Mouse (Mus musculus) liver, embryonic 14.5 days (tissue): ENCODE results near the gene Rnf7.

Experiments used
- CTCF ChIP-seq: IDR thresholded peaks from 2 replicates; pipeline ENCODE4 v1.5.1; 2016; ENCODE audit warnings: antibody characterized with exemption, low read depth, control low read depth
- EP300 ChIP-seq: IDR thresholded peaks from 2 replicates; pipeline ENCODE4 v1.6.1; 2016; ENCODE audit warnings: antibody characterized with exemption, low read depth

DNA sequence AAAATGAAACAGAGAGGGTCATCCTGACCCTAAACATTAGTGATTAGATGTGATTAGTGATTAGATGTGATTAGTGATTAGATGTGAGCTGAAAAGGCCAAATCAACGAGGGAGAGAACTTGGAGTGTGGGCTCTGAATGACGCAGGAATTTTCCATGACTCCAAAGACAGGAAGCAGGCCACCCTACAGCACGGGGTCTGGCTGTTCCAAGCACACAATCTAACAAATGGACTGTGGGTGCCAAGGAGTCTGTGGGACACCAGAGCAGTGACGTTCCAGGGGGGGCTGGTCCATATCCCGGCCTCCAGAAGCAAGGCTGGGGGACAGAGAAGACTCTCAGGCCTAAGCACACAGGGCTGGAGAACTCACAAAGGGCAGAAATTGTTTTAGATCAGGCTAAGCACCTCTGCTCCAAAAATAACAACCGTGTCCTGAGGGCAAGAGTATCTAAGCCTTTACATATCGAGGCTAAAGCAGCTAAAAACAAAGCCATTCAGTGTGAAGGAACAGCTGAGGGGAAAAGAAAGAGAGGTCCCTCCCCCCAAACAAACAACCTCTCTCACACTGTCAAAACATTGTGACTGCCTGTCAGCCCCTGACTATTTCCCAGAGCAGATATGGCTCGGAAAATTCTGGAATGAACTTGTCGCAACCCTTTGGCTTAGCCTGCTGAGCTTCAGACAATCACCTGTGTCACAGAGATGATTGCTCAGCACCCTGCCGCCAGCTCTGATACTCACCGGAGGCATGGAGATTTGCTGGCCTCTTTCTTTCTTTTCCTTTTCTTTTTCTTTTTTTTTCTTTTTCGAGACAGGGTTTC is 27.4 kb downstream of the Rnf7 start:
- TF ChIP-seq CTCF (no peak), EP300 (no peak)
